Mouse (Mus musculus) bone marrow, adult 2 months (tissue): ENCODE measurements around the gene Ppp2r1b.

Experiments used
- CTCF ChIP-seq: fragments of 200-500 bp; IDR thresholded peaks from 2 replicates; pipeline ENCODE4 v1.5.1; 2011; ENCODE audit warnings: low read length, control low read depth; ENCODE audit not compliant: control insufficient read depth, insufficient read depth
- POLR2A ChIP-seq: fragments of 200-500 bp; IDR thresholded peaks from 2 replicates; pipeline ENCODE4 v1.6.1; 2011; ENCODE audit warnings: low read depth, mild to moderate bottlenecking, control low read depth, low read length, borderline replicate concordance; ENCODE audit not compliant: control insufficient read depth

DNA sequence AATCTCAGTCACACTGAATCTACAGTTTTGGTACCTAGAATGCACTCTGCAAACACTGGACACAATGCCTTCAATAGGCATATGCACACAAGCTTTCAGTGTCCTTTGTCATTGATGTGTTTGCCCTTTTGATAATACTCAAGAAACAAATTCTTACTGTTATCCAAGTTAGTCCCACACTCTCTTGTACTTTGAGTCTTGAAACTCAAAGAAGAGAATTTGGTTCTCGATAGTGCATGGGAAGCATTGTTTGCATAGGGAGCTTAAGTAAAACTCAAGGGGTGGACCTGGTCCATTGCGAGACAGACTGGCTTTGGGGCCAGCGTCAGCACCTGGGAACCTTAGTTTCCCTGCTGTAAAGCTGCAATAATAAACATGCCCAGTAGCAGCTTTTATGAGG is 73.0 kb downstream of the Ppp2r1b start:
- TF ChIP-seq CTCF (no peak), POLR2A (no peak)
